Mouse (Mus musculus): ENCODE data around the gene St3gal2.

DNA sequence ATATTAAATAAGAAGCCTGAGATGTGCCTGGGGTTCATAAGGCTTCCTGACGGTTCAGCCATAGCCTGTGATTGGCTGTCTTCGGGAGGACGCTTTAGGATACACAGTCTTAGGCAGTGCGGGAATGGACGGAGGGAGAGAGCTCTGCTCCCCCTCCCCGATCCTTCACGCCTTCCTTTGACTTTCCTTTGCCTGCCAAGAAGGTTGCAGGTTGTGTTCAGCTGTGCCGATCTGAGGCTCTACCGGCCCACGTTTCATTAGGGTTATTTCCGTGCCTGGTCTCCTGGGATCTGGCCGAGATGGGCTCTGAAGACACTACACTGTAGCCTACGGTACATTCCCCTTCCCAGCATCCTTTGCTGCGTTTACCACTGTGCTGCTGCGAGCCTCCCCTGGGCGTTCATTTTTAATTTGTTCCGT is 30.4 kb downstream of the St3gal2 start:
- TF ChIP-seq CTCF (IDR thresholded peaks at IDR 0.05; ENCODE audit: control insufficient read depth, insufficient read depth, insufficient replicate concordance, low read depth, low read length): no peak
- TF ChIP-seq POLR2A (IDR thresholded peaks at IDR 0.05; ENCODE audit: control insufficient read depth, low read depth, low read length): no peak
